Mouse (Mus musculus): ENCODE results near the gene Sowaha.

Sowaha gene

GRCm38 (mm10) chr11:53479783-53480301, at the start of gene Sowaha, which contains the start of gene Gm9945:
Gene Sowaha, minus strand, starts transcription at chr11:53480274.
Gene Gm9945, plus strand, starts transcription at chr11:53480166.
- 2% methylated on average over 40 of the region's 40 CpGs for WGBS

- WGBS = 4% methylated on average over 6 of the region's 6 CpGs
These were observed 49.1 kb upstream of the Sowaha start for GRCm38 (mm10) chr11:53529253-53529557.

- 34% methylated on average over 9 of the region's 9 CpGs for WGBS
These were observed 48.6 kb upstream of the Sowaha start for GRCm38 (mm10) chr11:53528397-53529252.

- WGBS = 65% methylated on average over 4 of the region's 4 CpGs
These were observed 45.4 kb upstream of the Sowaha start for GRCm38 (mm10) chr11:53525461-53525860.

- 41% methylated on average over 6 of the region's 6 CpGs for WGBS
These were observed 44.8 kb upstream of the Sowaha start for GRCm38 (mm10) chr11:53524905-53525304.

GRCm38 (mm10) chr11:53523545-53524405, 43.7 kb upstream of the Sowaha start:
- 62% methylated on average over 14 of the region's 14 CpGs for WGBS

GRCm38 (mm10) chr11:53522930-53523329, 42.9 kb upstream of the Sowaha start:
- 25% methylated on average over 9 of the region's 9 CpGs for WGBS

GRCm38 (mm10) chr11:53522362-53522761, 42.3 kb upstream of the Sowaha start:
- 72% methylated on average over 3 of the region's 3 CpGs for WGBS

- 46% methylated on average over 7 of the region's 7 CpGs for WGBS
These were observed 41.7 kb upstream of the Sowaha start for GRCm38 (mm10) chr11:53521821-53522131.

- 19% methylated on average over 16 of the region's 16 CpGs for WGBS
These were observed 41.2 kb upstream of the Sowaha start for GRCm38 (mm10) chr11:53521120-53521820.

- 2% methylated on average over 23 of the region's 24 CpGs for WGBS
These were observed 40.3 kb upstream of the Sowaha start for GRCm38 (mm10) chr11:53520122-53520978.

GRCm38 (mm10) chr11:53519207-53520121, 39.4 kb upstream of the Sowaha start, which contains the start of gene Sept8:
Gene Sept8, plus strand, starts transcription at chr11:53519257.
- 4% methylated on average over 79 of the region's 79 CpGs for WGBS

GRCm38 (mm10) chr11:53518759-53519158, 38.7 kb upstream of the Sowaha start:
- WGBS = 52% methylated on average over 5 of the region's 5 CpGs

- WGBS = 74% methylated on average over 8 of the region's 8 CpGs
These were observed 36.9 kb upstream of the Sowaha start for GRCm38 (mm10) chr11:53516775-53517627.

- WGBS = 37% methylated on average over 5 of the region's 5 CpGs
These were observed 30.3 kb upstream of the Sowaha start for GRCm38 (mm10) chr11:53510351-53510750.

- 78% methylated on average over 3 of the region's 3 CpGs for WGBS
These were observed 28.5 kb upstream of the Sowaha start for GRCm38 (mm10) chr11:53508591-53508990.

GRCm38 (mm10) chr11:53508152-53508551, 28.1 kb upstream of the Sowaha start:
- WGBS = 60% methylated on average over 7 of the region's 7 CpGs

- 75% methylated on average over 9 of the region's 9 CpGs for WGBS
These were observed 27.2 kb upstream of the Sowaha start for GRCm38 (mm10) chr11:53507098-53507805.

All from cerebral cortex, adult 2 months (tissue).